Mouse (Mus musculus): ENCODE results near the gene Ago4. TPM values are rescaled to one million over a fixed set of nuclear protein-coding genes. Genes with fewer than 3 reads are reported as not detected.

Ago4 gene
- polyA plus RNA-seq, 2 experiments: 2.8 to 3.3 TPM

- WGBS: 76% methylated on average over 2 of the region's 2 CpGs
- TF ChIP-seq POLR2A (IDR thresholded peaks at IDR 0.05; ENCODE audit: borderline replicate concordance, extremely low read depth, insufficient read depth, insufficient read length): no peak
- no peak overlapping the region for H3K4me2 ChIP-seq (replicated peaks; ENCODE audit: low read depth, low read length, severe bottlenecking)
- H3K27me3 ChIP-seq (ENCODE audit: control insufficient read depth, insufficient read depth, low read length): no peaks in the 10 kb centered on the region
- H3K36me3 ChIP-seq (ENCODE audit: control insufficient read depth, insufficient read depth, low read length): no peaks in the 10 kb centered on the region
- H3K4me3 ChIP-seq (replicated peaks; ENCODE audit: low read length): no peak overlapping the region
- no peaks in the 10 kb centered on the region for H3K4me1 ChIP-seq (ENCODE audit: control insufficient read depth, insufficient read depth, low read length)
- no peak overlapping the region for H3K9ac ChIP-seq (ENCODE audit: low read depth, low read length, severe bottlenecking)
- no peaks in the 10 kb centered on the region for H3K9me3 ChIP-seq (ENCODE audit: control insufficient read depth, low read length)
- no peak for ATAC-seq (ENCODE audit: low FRiP score, low read depth)
- no peak overlapping the region for H3K27ac ChIP-seq (replicated peaks; ENCODE audit: low read depth, low read length)
- no peak for DNase-seq (ENCODE audit: low spot score)
Observed at GRCm38 (mm10) chr4:126485065-126485464, 48.2 kb downstream of the Ago4 start.

GRCm38 (mm10) chr4:126483874-126484273 lies 49.4 kb downstream of the Ago4 start:
- no peak for TF ChIP-seq POLR2A (IDR thresholded peaks at IDR 0.05; ENCODE audit: borderline replicate concordance, extremely low read depth, insufficient read depth, insufficient read length)
- H3K27ac ChIP-seq (replicated peaks; ENCODE audit: low read depth, low read length): no peak overlapping the region
- WGBS: 86% methylated on average over 3 of the region's 3 CpGs
- H3K9ac ChIP-seq (ENCODE audit: low read depth, low read length, severe bottlenecking): no peak overlapping the region
- H3K4me1 ChIP-seq (ENCODE audit: control insufficient read depth, insufficient read depth, low read length): no peaks in the 10 kb centered on the region
- H3K4me3 ChIP-seq (replicated peaks; ENCODE audit: low read length): no peak overlapping the region
- ATAC-seq (ENCODE audit: low FRiP score, low read depth) (no peak), DNase-seq (ENCODE audit: low spot score) (no peak)
- H3K36me3 ChIP-seq (ENCODE audit: control insufficient read depth, insufficient read depth, low read length): no peaks in the 10 kb centered on the region
- H3K27me3 ChIP-seq (ENCODE audit: control insufficient read depth, insufficient read depth, low read length): no peaks in the 10 kb centered on the region
- H3K9me3 ChIP-seq (ENCODE audit: control insufficient read depth, low read length): no peaks in the 10 kb centered on the region
- H3K4me2 ChIP-seq (replicated peaks; ENCODE audit: low read depth, low read length, severe bottlenecking): no peak overlapping the region

GRCm38 (mm10) chr4:126482951-126483350 lies 50.3 kb downstream of the Ago4 start:
- H3K9me3 ChIP-seq (ENCODE audit: control insufficient read depth, low read length): no peaks in the 10 kb centered on the region
- H3K4me2 ChIP-seq (replicated peaks; ENCODE audit: low read depth, low read length, severe bottlenecking): no peak overlapping the region
- H3K27ac ChIP-seq (replicated peaks; ENCODE audit: low read depth, low read length): no peak overlapping the region
- no peaks in the 10 kb centered on the region for H3K36me3 ChIP-seq (ENCODE audit: control insufficient read depth, insufficient read depth, low read length)
- H3K4me3 ChIP-seq (replicated peaks; ENCODE audit: low read length): no peak overlapping the region
- 79% methylated on average over 12 of the region's 12 CpGs for WGBS
- H3K27me3 ChIP-seq (ENCODE audit: control insufficient read depth, insufficient read depth, low read length): no peaks in the 10 kb centered on the region
- no peak overlapping the region for H3K9ac ChIP-seq (ENCODE audit: low read depth, low read length, severe bottlenecking)
- no peak for TF ChIP-seq POLR2A (IDR thresholded peaks at IDR 0.05; ENCODE audit: borderline replicate concordance, extremely low read depth, insufficient read depth, insufficient read length)
- DNase-seq (ENCODE audit: low spot score) (no peak), ATAC-seq (ENCODE audit: low FRiP score, low read depth) (no peak)
- H3K4me1 ChIP-seq (ENCODE audit: control insufficient read depth, insufficient read depth, low read length): no peaks in the 10 kb centered on the region

- no peak for DNase-seq (ENCODE audit: low spot score)
- H3K4me2 ChIP-seq (replicated peaks; ENCODE audit: low read depth, low read length, severe bottlenecking): no peak overlapping the region
- no peaks in the 10 kb centered on the region for H3K4me1 ChIP-seq (ENCODE audit: control insufficient read depth, insufficient read depth, low read length)
- no peaks in the 10 kb centered on the region for H3K9me3 ChIP-seq (ENCODE audit: control insufficient read depth, low read length)
- no peak overlapping the region for H3K9ac ChIP-seq (ENCODE audit: low read depth, low read length, severe bottlenecking)
- H3K36me3 ChIP-seq (ENCODE audit: control insufficient read depth, insufficient read depth, low read length): no peaks in the 10 kb centered on the region
- ATAC-seq (ENCODE audit: low FRiP score, low read depth): no peak
- no peak overlapping the region for H3K27ac ChIP-seq (replicated peaks; ENCODE audit: low read depth, low read length)
- H3K27me3 ChIP-seq (ENCODE audit: control insufficient read depth, insufficient read depth, low read length): no peaks in the 10 kb centered on the region
- H3K4me3 ChIP-seq (replicated peaks; ENCODE audit: low read length): no peak overlapping the region
- no peak for TF ChIP-seq POLR2A (IDR thresholded peaks at IDR 0.05; ENCODE audit: borderline replicate concordance, extremely low read depth, insufficient read depth, insufficient read length)
- WGBS: 95% methylated on average over 5 of the region's 5 CpGs
Observed at GRCm38 (mm10) chr4:126481461-126481860, 51.8 kb downstream of the Ago4 start.

GRCm38 (mm10) chr4:126480288-126480687 lies 53.0 kb downstream of the Ago4 start:
- Histone ChIP-seq H3K4me2 (replicated peaks; ENCODE audit: low read depth, low read length, severe bottlenecking) (no peak overlapping the region), H3K27me3 (ENCODE audit: control insufficient read depth, insufficient read depth, low read length) (no peaks in the 10 kb centered on the region), H3K4me3 (replicated peaks; ENCODE audit: low read length) (no peak overlapping the region), H3K9me3 (ENCODE audit: control insufficient read depth, low read length) (no peaks in the 10 kb centered on the region), H3K27ac (replicated peaks; ENCODE audit: low read depth, low read length) (no peak overlapping the region), H3K4me1 (ENCODE audit: control insufficient read depth, insufficient read depth, low read length) (no peaks in the 10 kb centered on the region), H3K9ac (ENCODE audit: low read depth, low read length, severe bottlenecking) (no peak overlapping the region), H3K36me3 (ENCODE audit: control insufficient read depth, insufficient read depth, low read length) (no peaks in the 10 kb centered on the region)
- no peak for TF ChIP-seq POLR2A (IDR thresholded peaks at IDR 0.05; ENCODE audit: borderline replicate concordance, extremely low read depth, insufficient read depth, insufficient read length)
- DNase-seq (ENCODE audit: low spot score) (no peak), ATAC-seq (ENCODE audit: low FRiP score, low read depth) (no peak)
- 59% methylated on average over 3 of the region's 3 CpGs for WGBS

- H3K36me3 ChIP-seq (ENCODE audit: control insufficient read depth, insufficient read depth, low read length): no peaks in the 10 kb centered on the region
- no peak overlapping the region for H3K4me3 ChIP-seq (replicated peaks; ENCODE audit: low read length)
- no peaks in the 10 kb centered on the region for H3K27me3 ChIP-seq (ENCODE audit: control insufficient read depth, insufficient read depth, low read length)
- no peak overlapping the region for H3K27ac ChIP-seq (replicated peaks; ENCODE audit: low read depth, low read length)
- DNase-seq (ENCODE audit: low spot score) (no peak), ATAC-seq (ENCODE audit: low FRiP score, low read depth) (no peak)
- H3K9me3 ChIP-seq (ENCODE audit: control insufficient read depth, low read length): no peaks in the 10 kb centered on the region
- 39% methylated on average over 5 of the region's 5 CpGs for WGBS
- H3K4me2 ChIP-seq (replicated peaks; ENCODE audit: low read depth, low read length, severe bottlenecking): no peak overlapping the region
- no peak overlapping the region for H3K9ac ChIP-seq (ENCODE audit: low read depth, low read length, severe bottlenecking)
- no peak for TF ChIP-seq POLR2A (IDR thresholded peaks at IDR 0.05; ENCODE audit: borderline replicate concordance, extremely low read depth, insufficient read depth, insufficient read length)
- no peaks in the 10 kb centered on the region for H3K4me1 ChIP-seq (ENCODE audit: control insufficient read depth, insufficient read depth, low read length)
Observed at GRCm38 (mm10) chr4:126473031-126473430, 60.2 kb downstream of the Ago4 start.
